8 mouse cellular contexts compared by ENCODE assay signal in the genomic region with DNA sequence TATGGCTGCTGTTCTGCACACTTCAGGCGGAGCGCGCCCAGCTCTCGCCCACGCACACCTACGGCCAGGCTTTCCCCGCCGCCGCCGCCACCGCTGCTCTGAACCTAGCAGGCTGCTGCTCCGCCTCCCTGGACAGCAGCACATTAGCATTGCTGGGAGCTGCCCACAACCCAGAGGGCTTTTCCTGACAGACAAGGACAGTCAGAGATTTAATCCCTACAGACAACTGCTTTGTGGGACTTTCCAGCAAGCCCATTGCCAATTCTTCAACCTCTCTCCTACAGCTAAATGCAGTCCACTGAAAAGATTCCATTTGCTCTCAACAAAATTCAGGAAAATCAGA.
A peak's percentile ranks its signal among the peaks of the same experiment; 100 is the strongest.
DNase-seq lines count a peak whose midpoint lies in the region; ATAC-seq lines count a peak whose summit lies in the region.

No protein-coding gene starts in this region.

- ATAC-seq in heart, embryonic 11.5 days (replicated peaks; ENCODE audit: insufficient number of reproducible peaks, low FRiP score, low TSS enrichment): peak; percentile 79; the same call in 1 of the 2 replicates
- ATAC-seq in kidney, embryonic 14.5 days (ENCODE audit: low FRiP score, low TSS enrichment): peak; percentile 49
- ATAC-seq in liver, embryonic 11.5 days (replicated peaks; ENCODE audit: low FRiP score): peak; percentile 53; the same call in 1 of the 2 replicates
- no peak for ATAC-seq in neural tube, embryonic 11.5 days (ENCODE audit: insufficient read depth, low FRiP score, low TSS enrichment)

- peak; percentile 70 for DNase-seq in CD4-positive, CD25-positive, alpha-beta regulatory T cell, adult 2 months (ENCODE audit: low read depth, low spot score)
- peak; percentile 6 for DNase-seq in adipocyte (ENCODE audit: low spot score)
- peak; percentile 32 for DNase-seq in embryo, embryonic 11.5 days (ENCODE audit: low read depth, low spot score)
- DNase-seq in liver, embryonic 11.5 days (ENCODE audit: low spot score): peak; percentile 61
- DNase-seq in neural tube, embryonic 11.5 days (ENCODE audit: low spot score): peak; percentile 62
- DNase-seq in testis, postnatal 14 days (ENCODE audit: low spot score): peak; percentile 46

- H3K4me1 ChIP-seq in heart, embryonic 11.5 days (ENCODE audit: control insufficient read depth, insufficient read depth, low read length): peaks cover 8% of the 10 kb centered on the region
- H3K4me1 ChIP-seq in kidney, embryonic 14.5 days (ENCODE audit: control insufficient read depth, insufficient read depth, low read length): peaks cover 27% of the 10 kb centered on the region
- H3K4me1 ChIP-seq in liver, embryonic 11.5 days (replicated peaks; ENCODE audit: control insufficient read depth, insufficient read depth, low read length): peaks cover 12% of the 10 kb centered on the region
- peaks cover 12% of the 10 kb centered on the region for H3K4me1 ChIP-seq in neural tube, embryonic 11.5 days (ENCODE audit: control insufficient read depth, insufficient read depth, low read length)

- H3K27ac ChIP-seq in heart, embryonic 11.5 days (ENCODE audit: low read depth, low read length): peak overlapping the region; percentile 24
- peak overlapping the region; percentile 18; the same call in 1 of the 2 replicates for H3K27ac ChIP-seq in kidney, embryonic 14.5 days (ENCODE audit: low read depth, low read length)
- no peak overlapping the region for H3K27ac ChIP-seq in liver, embryonic 11.5 days (ENCODE audit: low read depth, low read length)
- H3K27ac ChIP-seq in neural tube, embryonic 11.5 days (ENCODE audit: low read depth, low read length): no peak overlapping the region

- H3K4me2 ChIP-seq in heart, embryonic 11.5 days: peak overlapping the region; percentile 68
- peak overlapping the region; percentile 53 for H3K4me2 ChIP-seq in kidney, embryonic 14.5 days (replicated peaks; ENCODE audit: low read depth, low read length)
- peak overlapping the region; percentile 64 for H3K4me2 ChIP-seq in liver, embryonic 11.5 days
- H3K4me2 ChIP-seq in neural tube, embryonic 11.5 days (ENCODE audit: low read depth): peak overlapping the region; percentile 50

- whole genome bisulfite sequencing in heart, embryonic 11.5 days (ENCODE audit: insufficient replicate concordance): 3% methylated on average over 12 of the region's 12 CpGs
- WGBS in kidney, embryonic 14.5 days: under 1% methylated on average over 12 of the region's 12 CpGs
- 5% methylated on average over 12 of the region's 12 CpGs for WGBS in liver, embryonic 11.5 days
- 2% methylated on average over 12 of the region's 12 CpGs for WGBS in neural tube, embryonic 11.5 days

- H3K4me3 ChIP-seq in heart, embryonic 11.5 days (ENCODE audit: low read depth, low read length): peak overlapping the region; percentile 42
- H3K4me3 ChIP-seq in kidney, embryonic 14.5 days (ENCODE audit: low read length): peak overlapping the region; percentile 32
- H3K4me3 ChIP-seq in liver, embryonic 11.5 days (ENCODE audit: low read depth, low read length): peak overlapping the region; percentile 10; the same call in 1 of the 2 replicates
- H3K4me3 ChIP-seq in neural tube, embryonic 11.5 days (ENCODE audit: low read depth, low read length): 0 out of 2 replicates have a peak overlapping the region, but pooled peaks have one; percentile 18

- peak overlapping the region; percentile 50; the same call in 1 of the 2 replicates for H3K9ac ChIP-seq in heart, embryonic 11.5 days (ENCODE audit: low read depth, low read length)
- peak overlapping the region; percentile 42 for H3K9ac ChIP-seq in kidney, embryonic 14.5 days (ENCODE audit: low read depth, low read length)
- no peak overlapping the region for H3K9ac ChIP-seq in liver, embryonic 11.5 days (ENCODE audit: low read depth, low read length)
- H3K9ac ChIP-seq in neural tube, embryonic 11.5 days (ENCODE audit: low read length): peak overlapping the region; percentile 26; the same call in 1 of the 2 replicates

- no peaks in the 10 kb centered on the region for H3K9me3 ChIP-seq in heart, embryonic 11.5 days (replicated peaks; ENCODE audit: control insufficient read depth, low read length)
- H3K9me3 ChIP-seq in kidney, embryonic 14.5 days (ENCODE audit: control insufficient read depth, low read length): no peaks in the 10 kb centered on the region
- H3K9me3 ChIP-seq in liver, embryonic 11.5 days (ENCODE audit: control insufficient read depth, low read length): no peaks in the 10 kb centered on the region
- H3K9me3 ChIP-seq in neural tube, embryonic 11.5 days (ENCODE audit: control insufficient read depth, low read length): no peaks in the 10 kb centered on the region

- H3K27me3 ChIP-seq in heart, embryonic 11.5 days (ENCODE audit: control insufficient read depth, insufficient read depth, low read length): no peaks in the 10 kb centered on the region
- no peaks in the 10 kb centered on the region for H3K27me3 ChIP-seq in kidney, embryonic 14.5 days (ENCODE audit: control insufficient read depth, insufficient read depth, low read length)
- H3K27me3 ChIP-seq in liver, embryonic 11.5 days (replicated peaks; ENCODE audit: control insufficient read depth, insufficient read depth, low read length): no peaks in the 10 kb centered on the region
- H3K27me3 ChIP-seq in neural tube, embryonic 11.5 days (ENCODE audit: control insufficient read depth, insufficient read depth, low read length): no peaks in the 10 kb centered on the region

- H3K36me3 ChIP-seq in heart, embryonic 11.5 days (ENCODE audit: control insufficient read depth, insufficient read depth, low read length): no peaks in the 10 kb centered on the region
- H3K36me3 ChIP-seq in kidney, embryonic 14.5 days (ENCODE audit: control insufficient read depth, insufficient read depth, low read length): no peaks in the 10 kb centered on the region
- no peaks in the 10 kb centered on the region for H3K36me3 ChIP-seq in liver, embryonic 11.5 days (ENCODE audit: control insufficient read depth, insufficient read depth, low read length)
- no peaks in the 10 kb centered on the region for H3K36me3 ChIP-seq in neural tube, embryonic 11.5 days (ENCODE audit: control insufficient read depth, insufficient read depth, low read length)

Comparison
In these comparisons a context has a peak if more than half of its experiments do, and no peak if none do; other contexts are left out.
1. DNase-seq: peak in every context shown above with its lines; median percentile 70 in CD4-positive, CD25-positive, alpha-beta regulatory T cell, adult 2 months; 62 in neural tube, embryonic 11.5 days; 61 in liver, embryonic 11.5 days; 46 in testis, postnatal 14 days; 32 in embryo, embryonic 11.5 days; 6 in adipocyte.
2. H3K27ac ChIP-seq: peak in heart, embryonic 11.5 days (single experiment) and kidney, embryonic 14.5 days (single experiment); none in liver, embryonic 11.5 days (single experiment) and neural tube, embryonic 11.5 days (single experiment).
3. Peak in every context shown above with its lines, with median percentiles within 50 percentile points of each other: H3K4me2 ChIP-seq and H3K4me3 ChIP-seq.